Mouse (Mus musculus): Measurements from ENCODE around the gene Gm45021.
"Not testable (repeated sequence)": the region's sequence is repeated elsewhere in the genome, so short reads cannot be mapped to it uniquely, and the experiment has no call there.

The Gm45021 gene

DNA sequence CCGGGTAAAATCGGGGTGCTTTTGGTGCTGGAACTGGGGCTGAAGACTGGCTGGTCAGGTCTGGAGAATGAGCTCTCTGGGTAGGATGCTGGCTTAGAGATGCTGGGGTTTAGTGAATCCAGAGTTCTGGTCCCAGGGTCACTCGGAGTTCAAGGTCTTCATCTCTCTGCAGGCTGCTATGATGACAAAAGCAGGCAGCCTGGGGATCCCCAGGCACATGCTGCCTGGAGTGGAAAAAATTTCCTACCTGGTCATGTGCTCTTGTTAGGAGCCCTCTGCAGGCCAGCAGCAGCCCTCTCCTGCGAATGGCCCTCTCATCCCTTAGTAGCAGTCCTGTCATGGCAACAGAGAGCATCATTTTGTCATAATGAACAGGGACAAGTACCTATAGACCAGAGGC is 24.1 kb downstream of the Gm45021 start:
- no peak for DNase-seq (ENCODE audit: low spot score)

DNA sequence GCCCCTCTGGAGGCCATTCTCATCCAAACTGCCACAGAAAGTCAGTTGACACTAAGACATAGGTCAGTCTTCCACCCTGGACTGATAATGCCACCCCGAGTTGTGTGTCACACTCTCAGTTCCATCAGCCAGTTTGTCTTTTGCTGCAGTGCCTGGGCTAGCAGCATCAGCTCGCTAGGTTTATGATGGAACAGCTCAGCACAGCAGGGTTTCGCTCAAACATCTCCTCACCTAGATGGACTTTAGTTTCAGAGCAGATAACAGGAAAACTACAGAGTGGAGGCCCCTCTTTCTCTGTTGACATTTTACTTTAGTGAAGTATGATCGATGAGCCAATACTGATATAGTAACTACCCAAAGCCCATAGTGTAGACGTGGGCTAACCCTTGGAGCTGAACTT is 25.3 kb downstream of the Gm45021 start:
- DNase-seq (ENCODE audit: low spot score), result no peak

DNA sequence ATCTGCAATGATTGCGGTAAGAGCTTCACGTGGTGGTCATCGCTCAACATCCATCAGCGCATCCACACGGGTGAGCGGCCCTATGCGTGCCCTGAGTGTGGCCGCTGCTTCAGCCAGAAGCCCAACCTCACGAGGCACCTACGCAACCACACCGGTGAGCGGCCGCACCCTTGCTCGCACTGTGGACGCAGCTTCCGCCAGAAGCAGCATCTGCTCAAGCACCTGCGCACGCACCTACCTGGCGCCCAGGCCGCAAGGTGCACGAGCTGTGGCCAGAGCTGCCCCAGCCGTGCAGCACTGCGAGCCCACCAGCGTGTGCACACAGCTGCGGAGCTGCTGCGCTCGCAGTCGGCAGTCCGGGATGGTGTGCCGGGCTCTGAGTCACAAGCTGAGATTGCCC is 30.6 kb downstream of the Gm45021 start:
- DNase-seq (ENCODE audit: low spot score), result no peak

DNA sequence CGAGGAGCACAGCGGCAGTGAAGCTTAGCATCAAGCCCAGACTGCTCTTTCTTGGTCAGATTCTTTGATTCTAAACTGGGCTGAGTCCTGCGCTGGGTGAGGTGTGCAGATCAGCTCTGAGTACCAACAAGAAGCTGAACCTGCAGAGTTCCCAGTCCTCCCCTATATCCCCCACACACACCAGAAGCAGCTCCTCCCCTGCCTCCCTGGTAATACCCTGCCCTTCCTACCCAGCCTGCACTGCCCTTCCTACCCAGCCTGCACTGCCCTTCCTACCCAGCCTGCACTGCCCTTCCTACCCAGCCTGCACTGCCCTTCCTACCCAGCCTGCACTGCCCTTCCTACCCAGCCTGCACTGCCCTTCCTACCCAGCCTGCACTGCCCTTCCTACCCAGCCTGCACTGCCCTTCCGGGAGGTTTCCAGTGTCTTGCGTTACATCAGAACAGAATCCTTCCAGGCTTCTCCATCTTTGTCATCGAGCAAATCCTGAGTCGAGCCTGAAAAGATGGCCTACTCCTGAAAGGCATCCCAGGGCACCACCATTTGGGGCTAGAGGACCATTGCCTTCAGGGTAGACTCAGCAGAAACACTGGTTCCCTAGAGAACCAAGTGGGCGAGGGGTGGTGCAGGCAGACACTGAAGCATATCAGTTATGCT is 32.9 kb downstream of the Gm45021 start:
- DNase-seq (ENCODE audit: low spot score), result not testable (repeated sequence)

- no peak for DNase-seq (ENCODE audit: low spot score)
These were observed 34.0 kb downstream of the Gm45021 start for GRCm38 (mm10) chr6:48623460-48623859.

- DNase-seq (ENCODE audit: low spot score), result no peak
These were observed 37.1 kb downstream of the Gm45021 start, which contains the start of gene AI854703 for GRCm38 (mm10) chr6:48626464-48626863. AI854703 (plus strand) TSS chr6:48626764.

- DNase-seq (ENCODE audit: low spot score), result peak; percentile 42
These were observed 37.6 kb downstream of the Gm45021 start for GRCm38 (mm10) chr6:48626984-48627383.

GRCm38 (mm10) chr6:48627511-48627924 is 38.1 kb downstream of the Gm45021 start:
- DNase-seq (ENCODE audit: low spot score), result no peak

GRCm38 (mm10) chr6:48628377-48628776 is 39.0 kb downstream of the Gm45021 start:
- DNase-seq (ENCODE audit: low spot score), result no peak

DNA sequence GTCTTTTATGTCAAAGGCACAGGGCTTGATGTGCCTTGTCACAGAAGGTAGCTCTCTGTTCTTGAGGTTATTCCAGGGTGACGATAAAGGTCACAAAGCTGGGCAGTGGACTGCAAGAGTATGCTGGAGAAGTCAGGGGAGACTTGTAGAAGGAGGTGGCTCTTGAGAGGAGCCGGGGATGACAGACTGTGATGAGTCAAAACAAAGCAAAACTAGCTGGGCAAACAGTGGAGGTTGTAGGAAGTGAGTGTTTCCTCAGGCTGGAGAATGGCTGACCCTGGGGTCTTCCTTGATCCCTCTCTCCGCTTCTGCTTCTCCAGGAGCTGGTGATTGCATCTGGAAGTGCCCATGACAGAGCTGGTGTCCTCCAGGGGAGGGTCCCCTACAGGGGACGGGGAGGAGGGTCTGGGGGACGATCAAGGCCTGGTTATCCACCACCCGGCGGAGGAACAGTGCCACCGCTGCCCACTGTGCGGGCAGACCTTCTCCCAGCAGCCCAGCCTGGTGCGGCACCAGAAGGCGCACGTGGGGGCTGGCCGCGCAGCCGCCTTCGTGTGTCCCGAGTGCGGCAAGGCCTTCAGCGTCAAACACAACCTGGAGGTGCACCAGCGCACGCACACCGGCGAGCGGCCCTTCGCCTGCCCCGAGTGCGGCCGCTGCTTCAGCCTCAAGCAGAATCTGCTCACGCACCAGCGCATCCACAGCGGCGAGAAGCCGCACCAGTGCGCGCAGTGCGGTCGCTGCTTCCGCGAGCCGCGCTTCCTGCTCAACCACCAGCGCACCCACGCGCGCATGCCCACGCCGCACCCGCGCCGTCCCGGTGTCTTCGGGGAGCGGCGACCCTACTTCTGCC is 39.6 kb downstream of the Gm45021 start:
- DNase-seq (ENCODE audit: low spot score), result peak; percentile 25

- DNase-seq (ENCODE audit: low spot score), result no peak
These were observed 40.2 kb downstream of the Gm45021 start for GRCm38 (mm10) chr6:48629661-48630034.

DNA sequence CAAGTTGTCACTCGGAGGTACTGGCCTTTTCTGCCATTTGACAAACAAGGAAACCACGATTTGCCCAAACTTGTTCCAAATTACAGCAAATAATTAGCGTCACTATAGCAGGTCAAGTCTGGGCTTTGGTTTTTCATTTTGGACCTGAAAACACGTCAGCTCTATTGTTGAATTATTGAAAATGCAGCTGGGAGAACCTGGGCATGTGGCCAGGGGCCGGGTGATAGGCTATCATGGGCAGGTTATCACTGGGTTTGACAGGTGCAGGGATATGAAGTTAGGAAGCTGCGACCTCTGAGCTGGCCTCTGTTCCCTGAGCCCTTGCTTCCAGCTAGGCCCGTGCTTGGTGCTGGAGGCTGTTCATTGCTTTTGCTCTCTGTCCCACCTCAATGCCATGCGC is 41.4 kb downstream of the Gm45021 start:
- DNase-seq (ENCODE audit: low spot score), result no peak

DNA sequence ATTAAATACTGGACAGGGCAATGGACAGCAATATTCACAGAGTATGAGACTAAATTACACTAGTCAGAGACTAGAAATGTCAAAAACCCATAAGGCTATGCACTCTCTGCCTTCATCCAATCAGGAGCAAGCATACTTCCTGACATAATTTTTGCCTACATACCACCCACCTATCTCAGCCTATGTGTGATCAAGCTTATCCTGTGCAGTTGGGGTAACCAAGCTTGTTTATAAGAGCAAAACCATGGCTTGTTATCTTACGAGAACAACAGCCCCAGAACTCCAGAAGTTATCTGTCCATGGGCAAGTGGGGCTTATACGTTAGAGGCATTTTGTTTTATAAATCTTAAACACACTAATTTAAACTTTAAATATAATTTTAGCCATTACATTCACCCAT is 45.7 kb downstream of the Gm45021 start:
- no peak for DNase-seq (ENCODE audit: low spot score)

DNA sequence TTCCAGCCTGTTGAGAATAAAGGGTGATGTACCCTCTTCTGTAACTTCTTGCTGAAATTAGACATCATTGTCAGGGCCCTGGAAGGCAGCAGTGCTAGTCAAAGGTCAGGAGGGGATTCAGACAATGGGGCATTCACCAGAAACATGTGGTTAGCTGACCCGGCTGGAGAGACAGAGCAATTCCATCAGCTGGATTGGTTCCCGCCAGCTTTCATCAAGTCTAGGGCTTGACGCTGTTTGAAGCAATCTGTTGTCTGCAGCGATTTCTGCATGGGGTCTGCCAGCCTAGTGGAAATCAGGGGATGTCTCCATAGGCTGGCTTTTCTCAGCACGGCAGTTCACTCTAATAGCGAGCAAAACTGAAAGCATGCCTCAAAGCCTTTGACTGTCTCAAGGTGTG is 47.1 kb downstream of the Gm45021 start:
- no peak for DNase-seq (ENCODE audit: low spot score)

- DNase-seq (ENCODE audit: low spot score), result no peak
These were observed 48.5 kb downstream of the Gm45021 start for GRCm38 (mm10) chr6:48637811-48638500.

DNA sequence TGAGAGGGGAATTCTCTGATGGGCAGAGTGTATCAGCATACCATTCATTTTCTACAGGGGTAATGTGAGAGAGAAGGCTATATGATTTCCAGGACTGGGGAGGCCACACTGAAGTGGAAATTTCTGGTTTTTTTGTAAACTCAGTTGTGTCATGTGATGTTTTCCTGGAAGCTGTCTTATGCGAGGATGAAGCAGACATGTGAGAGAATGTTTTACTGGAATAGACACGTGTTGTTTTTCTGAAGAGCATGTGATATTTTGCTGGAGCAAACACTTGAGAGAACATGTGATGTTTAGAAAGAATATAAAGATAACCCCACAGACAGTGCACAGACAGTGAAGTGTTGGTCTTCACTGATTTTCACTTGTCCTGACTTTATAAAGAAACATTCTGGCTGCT is 49.1 kb downstream of the Gm45021 start:
- DNase-seq (ENCODE audit: low spot score), result no peak

DNA sequence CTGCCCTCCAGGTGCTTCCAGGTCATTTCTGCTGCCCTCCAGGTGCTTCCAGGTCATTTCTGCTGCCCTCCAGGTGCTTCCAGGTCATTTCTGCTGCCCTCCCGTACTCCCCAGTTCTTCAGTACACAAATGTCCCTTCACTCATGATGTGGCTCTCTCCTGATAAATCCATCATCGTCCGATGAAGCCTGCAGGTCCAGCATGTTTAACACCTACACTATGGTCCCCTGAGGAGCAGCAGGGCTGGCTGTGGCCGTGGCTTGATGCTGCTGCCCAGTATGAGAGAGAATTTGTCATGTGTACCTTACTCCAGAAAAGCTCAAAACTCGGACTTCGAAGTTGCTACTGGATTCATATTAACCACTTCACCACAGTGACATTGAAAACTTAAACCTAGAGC is 52.0 kb downstream of the Gm45021 start:
- DNase-seq (ENCODE audit: low spot score), result no peak

DNA sequence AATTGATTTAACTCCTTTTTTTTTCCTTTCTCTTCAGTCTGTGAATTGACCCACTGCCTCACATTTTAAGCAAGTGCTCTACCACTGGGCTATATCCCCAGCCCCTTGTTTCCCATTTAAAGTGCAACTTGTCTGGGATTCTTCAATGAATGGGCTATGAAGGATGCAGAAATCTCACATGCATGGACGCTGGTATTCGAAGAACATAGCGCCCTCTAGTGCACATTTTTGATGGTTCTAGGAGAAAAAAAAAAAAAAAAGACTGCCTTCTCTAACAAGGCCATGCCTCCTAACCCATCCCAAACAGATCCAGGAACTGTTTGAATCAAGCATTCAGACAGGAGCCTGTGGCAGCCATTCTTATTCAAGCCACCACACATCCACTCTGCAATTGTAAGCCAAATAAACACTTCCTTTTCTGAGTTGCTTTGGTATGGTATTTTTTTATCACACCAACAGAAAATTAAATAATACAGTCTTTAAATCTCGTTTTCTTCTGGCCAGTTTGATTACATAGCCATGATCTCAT is 53.4 kb downstream of the Gm45021 start:
- DNase-seq (ENCODE audit: low spot score), result peak; percentile 37

DNA sequence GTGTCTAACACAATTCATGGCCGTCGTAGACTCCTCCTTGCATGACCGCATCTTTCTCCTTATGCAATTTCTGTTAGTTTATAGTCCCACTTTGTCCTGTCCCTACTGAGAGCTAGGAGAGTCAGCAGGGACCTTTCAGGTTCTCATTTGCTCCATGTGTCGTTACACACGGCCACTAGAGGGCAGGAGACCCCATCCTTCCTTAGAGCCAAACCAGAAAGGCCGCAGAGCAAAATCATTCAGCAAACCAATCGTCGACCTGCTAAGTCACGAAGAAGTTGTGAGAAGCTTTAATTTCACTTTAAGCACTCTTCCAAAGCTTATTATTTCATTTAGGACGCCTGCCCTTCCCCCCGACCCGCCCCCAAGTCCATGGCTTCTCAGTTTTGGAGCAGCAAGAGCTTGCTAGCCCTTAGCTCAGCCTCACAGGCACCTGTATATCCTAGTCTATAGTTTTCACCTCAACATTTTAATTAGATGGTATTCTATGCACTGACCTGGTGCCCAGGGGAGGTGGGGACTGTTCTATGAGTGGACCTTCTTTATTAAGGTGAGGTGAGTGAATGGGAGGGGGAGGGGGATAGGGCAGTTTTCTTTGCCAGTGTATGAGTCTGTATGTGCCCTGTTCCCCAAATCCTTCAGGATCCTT is 56.4 kb downstream of the Gm45021 start:
- peak; percentile 67 for DNase-seq (ENCODE audit: low spot score)

DNA sequence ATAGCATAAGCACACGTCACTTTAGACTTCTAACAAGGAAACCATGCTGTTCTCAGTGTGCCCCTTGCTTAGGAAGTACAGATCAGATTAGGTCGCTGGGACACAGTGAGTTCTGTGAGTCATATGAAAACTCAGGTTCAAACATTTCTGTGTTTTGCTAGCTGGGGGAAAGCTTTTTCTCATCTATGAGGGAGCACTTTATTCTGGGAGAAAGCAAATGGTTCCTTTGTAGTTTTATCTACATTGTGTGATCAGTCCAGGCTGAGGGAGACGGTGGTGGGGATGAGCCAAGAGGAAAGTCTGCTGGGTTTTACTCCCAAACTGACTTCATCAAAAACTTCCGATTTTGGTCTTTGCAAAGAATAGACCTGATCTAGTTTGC is 56.9 kb downstream of the Gm45021 start:
- no peak for DNase-seq (ENCODE audit: low spot score)

DNA sequence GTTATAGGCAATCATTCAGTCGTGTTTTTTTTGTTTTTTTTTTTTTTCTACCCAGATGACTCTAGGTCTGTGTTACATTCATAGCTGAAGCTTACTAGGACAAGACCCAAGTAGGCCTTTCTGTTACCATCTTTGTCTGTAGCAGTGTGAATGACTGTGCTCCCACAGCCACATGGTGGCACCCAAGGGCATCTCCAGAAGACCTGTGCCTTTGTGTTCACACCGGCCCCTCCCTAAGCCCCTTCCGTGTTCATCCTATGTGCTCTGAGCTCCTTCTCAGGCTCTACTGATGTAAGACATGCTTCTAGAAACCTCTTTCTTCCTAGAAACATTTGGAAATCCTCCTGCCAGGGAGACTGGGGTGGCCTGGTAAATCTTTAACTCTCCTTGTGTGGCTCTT is 57.6 kb downstream of the Gm45021 start, which contains the start of gene Gimap8:
TSS of gene Gimap8 (plus strand) at position 240 of the 400 bp plus-strand sequence.
- no peak for DNase-seq (ENCODE audit: low spot score)

DNA sequence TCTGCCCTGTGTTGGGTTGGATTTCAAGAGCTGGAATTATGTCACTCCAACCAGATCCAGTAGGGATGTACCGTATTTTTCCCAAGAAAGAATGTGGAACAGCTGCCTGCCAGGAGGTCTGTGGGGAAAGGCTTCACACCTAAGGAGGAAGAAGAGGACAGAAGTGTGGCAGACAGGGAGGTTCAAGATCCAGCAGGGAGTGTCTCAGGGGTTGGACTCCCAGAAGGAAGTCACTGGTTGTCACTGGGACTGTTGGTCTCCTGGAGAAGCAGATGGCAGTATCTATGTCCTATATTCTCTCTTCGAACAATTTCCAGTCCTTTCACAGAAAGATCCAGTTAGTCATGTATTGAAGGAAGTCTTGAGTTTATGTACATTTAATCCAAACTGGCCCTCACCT is 58.2 kb downstream of the Gm45021 start:
- no peak for DNase-seq (ENCODE audit: low spot score)
